Mouse (Mus musculus) cortical plate, adult 2 months (tissue): ENCODE measurements around the gene Lrrc29.

Source experiments
- CTCF ChIP-seq: fragments of 200-500 bp; IDR thresholded peaks from 2 replicates; pipeline ENCODE4 v1.5.1; 2011; ENCODE audit warnings: mild to moderate bottlenecking, control low read depth, low read length; ENCODE audit not compliant: insufficient read depth; ENCODE audit errors: extremely low read depth
- POLR2A ChIP-seq: fragments of 200-500 bp; IDR thresholded peaks from 2 replicates; pipeline ENCODE4 v1.6.1; 2011; ENCODE audit warnings: mild to moderate bottlenecking, low read length, control low read depth; ENCODE audit not compliant: insufficient read depth; ENCODE audit errors: extremely low read depth

DNA sequence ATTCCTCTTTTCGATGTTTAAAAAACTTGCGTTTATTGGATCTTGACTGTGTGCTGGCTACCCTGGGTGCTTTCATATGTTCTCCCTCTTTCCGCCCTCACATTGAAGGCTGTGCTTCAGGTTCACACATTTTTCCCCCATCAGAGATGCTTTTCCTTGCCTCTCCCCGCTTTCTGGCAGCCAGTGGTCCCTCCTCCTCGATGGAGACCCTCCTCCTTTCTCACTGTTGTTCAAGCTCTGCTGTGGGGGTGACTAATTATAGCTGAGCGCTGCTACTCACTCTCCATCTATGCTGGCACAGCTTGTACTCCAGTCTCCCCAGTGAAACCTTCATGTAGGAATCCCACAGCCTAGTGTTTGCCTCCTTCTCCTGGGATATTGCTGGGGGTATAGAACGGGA lies 24.1 kb upstream of the Lrrc29 start:
- TF ChIP-seq POLR2A (no peak), CTCF (no peak)
